Mouse (Mus musculus) cerebellum, adult 2 months (tissue): ENCODE measurements around the gene Xcl1.

ENCODE experiments used
- CTCF ChIP-seq: fragments of 200-500 bp; IDR thresholded peaks from 2 replicates; pipeline ENCODE4 v1.5.1; 2011; ENCODE audit warnings: low read depth, mild to moderate bottlenecking, control low read depth, low read length, moderate library complexity, borderline replicate concordance; ENCODE audit not compliant: insufficient read depth
- POLR2A ChIP-seq: fragments of 200-500 bp; IDR thresholded peaks from 2 replicates; pipeline ENCODE4 v1.6.1; 2011; ENCODE audit warnings: low read length, control low read depth, borderline replicate concordance; ENCODE audit not compliant: insufficient read depth

- TF ChIP-seq CTCF: no peak
- TF ChIP-seq POLR2A: no peak
Observed at GRCm38 (mm10) chr1:164926534-164927160, 8.7 kb downstream of the Xcl1 start.
